Mouse (Mus musculus): ENCODE results near the gene Arhgef19. TPM values are rescaled to one million over a fixed set of nuclear protein-coding genes. Genes with fewer than 3 reads are reported as not detected.

Arhgef19 gene
- total and polyA plus RNA-seq, 3 experiments = 0.78 TPM; not detected in 2

DNA sequence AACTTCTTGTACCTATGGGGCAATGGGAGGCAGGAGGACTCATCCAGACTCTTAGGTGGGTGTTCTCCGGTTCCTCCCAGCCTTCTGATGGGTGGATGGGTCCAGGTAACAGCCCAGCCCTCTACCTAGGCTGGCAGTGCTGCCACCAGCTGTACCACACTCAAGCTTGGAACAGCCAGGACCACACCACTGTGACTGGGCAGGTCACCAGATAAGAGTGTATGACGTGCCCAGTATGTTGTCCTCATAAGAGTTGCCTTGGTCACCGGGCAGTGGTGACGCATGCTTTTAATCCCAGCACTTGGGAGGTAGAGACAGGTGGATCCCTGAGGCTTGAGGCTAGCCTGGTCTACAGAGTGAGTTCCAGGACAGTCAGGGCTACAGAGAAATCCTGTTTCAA, 6.1 kb upstream of the Arhgef19 start:
- no peak overlapping the region for H3K4me3 ChIP-seq (ENCODE audit: control insufficient read depth in 1 of 2, insufficient read depth in 1 of 2, low read depth in 2 of 2, low read length in 2 of 2)
- TF ChIP-seq MXI1 (IDR thresholded peaks at IDR 0.05; ENCODE audit: low read depth, low read length) = no peak
- no peaks in the 10 kb centered on the region for H3K79me2 ChIP-seq (ENCODE audit: control insufficient read depth, insufficient read depth, low read length, poor library complexity)
- H3K27ac ChIP-seq (ENCODE audit: control insufficient read depth, low read depth, low read length) = no peak overlapping the region
- H3K9me3 ChIP-seq (replicated peaks; ENCODE audit: insufficient read depth, low read length) = no peaks in the 10 kb centered on the region
- no peak overlapping the region for H3K9ac ChIP-seq (ENCODE audit: control insufficient read depth, low read depth, low read length, poor library complexity, severe bottlenecking)
- DNase-seq (ENCODE audit: low read depth, low spot score) = no peak
- H3K36me3 ChIP-seq (ENCODE audit: control insufficient read depth in 1 of 2, insufficient read depth in 2 of 2, low read length in 2 of 2) = peaks cover 0 to 3% of the 10 kb centered on the region in 2 experiments; a peak in 1 of 4 replicates
- no peaks in the 10 kb centered on the region; a peak in 1 of 4 replicates for H3K27me3 ChIP-seq (ENCODE audit: control insufficient read depth in 1 of 2, insufficient read depth in 2 of 2, low read length in 2 of 2)
- H3K4me1 ChIP-seq (ENCODE audit: control insufficient read depth in 1 of 2, insufficient read depth in 2 of 2, low read length in 2 of 2) = peaks cover 4 to 15% of the 10 kb centered on the region in 2 experiments

DNA sequence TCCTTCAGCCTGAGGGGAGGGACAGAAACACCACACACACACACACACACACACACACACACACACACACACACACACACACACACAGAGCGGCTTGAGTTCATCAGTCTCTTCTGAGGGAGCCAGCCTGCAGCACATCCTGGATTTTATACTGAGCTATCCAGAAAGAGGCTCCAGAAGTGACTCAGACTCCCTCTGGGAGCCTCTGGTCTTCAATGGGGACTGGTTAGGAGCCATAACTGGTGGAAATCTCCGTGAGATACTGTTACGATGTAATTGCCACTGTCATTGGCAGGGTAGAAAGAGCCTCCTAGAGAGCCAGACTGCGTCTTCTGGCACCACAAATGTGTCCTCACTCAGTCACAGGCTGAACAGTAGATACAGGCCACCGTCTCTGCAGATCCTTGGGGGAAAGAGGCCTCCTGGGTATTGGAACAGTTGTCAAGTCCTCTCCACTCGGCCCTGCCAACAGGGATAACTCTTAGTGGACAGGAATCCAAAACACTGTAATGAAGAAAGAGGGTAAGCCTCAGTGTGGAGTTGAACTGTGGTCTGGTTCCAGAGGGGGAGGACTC, 3.7 kb upstream of the Arhgef19 start:
- TF ChIP-seq TBP (IDR thresholded peaks at IDR 0.05; ENCODE audit: low read depth, low read length) (no peak), TAL1 (IDR thresholded peaks at IDR 0.05; ENCODE audit: low read length) (no peak), ZNF384 (IDR thresholded peaks at IDR 0.05; ENCODE audit: low read depth, low read length) (no peak), SIN3A (IDR thresholded peaks at IDR 0.05; ENCODE audit: low read length) (no peak), POLR2A (IDR thresholded peaks at IDR 0.05; ENCODE audit: control insufficient read depth in 1 of 2, insufficient read depth in 1 of 2, low read depth in 1 of 2, low read length in 2 of 2, poor library complexity in 1 of 2) (no peak), ZKSCAN1 (IDR thresholded peaks at IDR 0.05; ENCODE audit: low read depth, low read length) (no peak), POLR2AphosphoS2 (IDR thresholded peaks at IDR 0.05; ENCODE audit: low read length) (no peak), ELF1 (IDR thresholded peaks at IDR 0.05; ENCODE audit: low read depth, low read length) (no peak), POLR2AphosphoS5 (IDR thresholded peaks at IDR 0.05; ENCODE audit: borderline replicate concordance, low read depth, low read length) (no peak)
- H3K27me3 ChIP-seq (ENCODE audit: control insufficient read depth in 1 of 2, insufficient read depth in 2 of 2, low read length in 2 of 2) = no peaks in the 10 kb centered on the region; a peak in 1 of 4 replicates
- peaks cover 0 to 13% of the 10 kb centered on the region in 2 experiments; a peak in 3 of 4 replicates for H3K4me1 ChIP-seq (ENCODE audit: control insufficient read depth in 1 of 2, insufficient read depth in 2 of 2, low read length in 2 of 2)
- no peak overlapping the region for H3K4me3 ChIP-seq (ENCODE audit: control insufficient read depth in 1 of 2, insufficient read depth in 1 of 2, low read depth in 2 of 2, low read length in 2 of 2)
- H3K9me3 ChIP-seq (replicated peaks; ENCODE audit: insufficient read depth, low read length) = no peaks in the 10 kb centered on the region
- no peak overlapping the region for H3K27ac ChIP-seq (ENCODE audit: control insufficient read depth, low read depth, low read length)
- no peak overlapping the region for H3K9ac ChIP-seq (ENCODE audit: control insufficient read depth, low read depth, low read length, poor library complexity, severe bottlenecking)
- H3K79me2 ChIP-seq (ENCODE audit: control insufficient read depth, insufficient read depth, low read length, poor library complexity) = no peaks in the 10 kb centered on the region
- H3K36me3 ChIP-seq (ENCODE audit: control insufficient read depth in 1 of 2, insufficient read depth in 2 of 2, low read length in 2 of 2) = peaks cover 0 to 5% of the 10 kb centered on the region in 2 experiments; a peak in 2 of 4 replicates
- DNase-seq (ENCODE audit: low read depth, low spot score) = no peak

GRCm38 (mm10) chr4:141236856-141237255, 2.4 kb upstream of the Arhgef19 start:
- no peak for DNase-seq (ENCODE audit: low read depth, low spot score)
- Histone ChIP-seq H3K36me3 (ENCODE audit: control insufficient read depth in 1 of 2, insufficient read depth in 2 of 2, low read length in 2 of 2) (peaks cover 0 to 5% of the 10 kb centered on the region in 2 experiments; a peak in 2 of 4 replicates), H3K27me3 (ENCODE audit: control insufficient read depth in 1 of 2, insufficient read depth in 2 of 2, low read length in 2 of 2) (no peaks in the 10 kb centered on the region; a peak in 1 of 4 replicates), H3K27ac (ENCODE audit: control insufficient read depth, low read depth, low read length) (no peak overlapping the region), H3K79me2 (ENCODE audit: control insufficient read depth, insufficient read depth, low read length, poor library complexity) (no peaks in the 10 kb centered on the region), H3K9me3 (replicated peaks; ENCODE audit: insufficient read depth, low read length) (no peaks in the 10 kb centered on the region), H3K4me3 (ENCODE audit: control insufficient read depth in 1 of 2, insufficient read depth in 1 of 2, low read depth in 2 of 2, low read length in 2 of 2) (no peak overlapping the region), H3K4me1 (ENCODE audit: control insufficient read depth in 1 of 2, insufficient read depth in 2 of 2, low read length in 2 of 2) (peaks cover 0 to 13% of the 10 kb centered on the region in 2 experiments; a peak in 3 of 4 replicates), H3K9ac (ENCODE audit: control insufficient read depth, low read depth, low read length, poor library complexity, severe bottlenecking) (no peak overlapping the region)
- TF ChIP-seq GATA1 (IDR thresholded peaks at IDR 0.05; ENCODE audit: low read depth, low read length) (no peak), MEF2A (IDR thresholded peaks at IDR 0.05; ENCODE audit: extremely low read depth, insufficient replicate concordance, low read depth, low read length, poor library complexity, severe bottlenecking) (no peak), MYB (IDR thresholded peaks at IDR 0.05; ENCODE audit: low read depth, low read length) (no peak), TBP (IDR thresholded peaks at IDR 0.05; ENCODE audit: low read depth, low read length) (no peak), ZMIZ1 (IDR thresholded peaks at IDR 0.05; ENCODE audit: low read depth, low read length) (no peak), USF1 (IDR thresholded peaks at IDR 0.05; ENCODE audit: low read depth, low read length) (no peak), GABPA (IDR thresholded peaks at IDR 0.05; ENCODE audit: low read depth, low read length) (no peak), POLR2A (IDR thresholded peaks at IDR 0.05; ENCODE audit: control insufficient read depth in 1 of 2, insufficient read depth in 1 of 2, low read depth in 1 of 2, low read length in 2 of 2, poor library complexity in 1 of 2) (no peak), TAL1 (IDR thresholded peaks at IDR 0.05; ENCODE audit: low read length) (no peak), POLR2AphosphoS5 (IDR thresholded peaks at IDR 0.05; ENCODE audit: borderline replicate concordance, low read depth, low read length) (no peak), MYC (IDR thresholded peaks at IDR 0.05; ENCODE audit: low read depth, low read length) (no peak), SIN3A (IDR thresholded peaks at IDR 0.05; ENCODE audit: low read length) (no peak)
